Mouse (Mus musculus) lung, adult 10 weeks (tissue): ENCODE data around the gene Tbl3. TPM values are rescaled to one million over a fixed set of nuclear protein-coding genes. Genes with fewer than 3 reads are reported as not detected.

ENCODE experiments used
- polyA plus RNA-seq: library from polyadenylated mRNA; stranded (reverse); fragments of 350-450 nt; fragmentation: Illumina TruSeq; extraction: RNeasy Lipid Tissue Mini Kit (QIAGEN cat#74804); gene quantifications from one replicate; pipeline ENCODE4 v1.2.3, GENCODE M21; 2014; ENCODE audit warnings: low read depth, low replicate concordance; ENCODE audit not compliant: insufficient read depth

Gene Tbl3
- polyA plus RNA-seq: 18.7 TPM

GRCm38 (mm10) chr17:24706982-24707800, at the start of gene Tbl3:
Tbl3 (minus strand) TSS chr17:24707660.

DNA sequence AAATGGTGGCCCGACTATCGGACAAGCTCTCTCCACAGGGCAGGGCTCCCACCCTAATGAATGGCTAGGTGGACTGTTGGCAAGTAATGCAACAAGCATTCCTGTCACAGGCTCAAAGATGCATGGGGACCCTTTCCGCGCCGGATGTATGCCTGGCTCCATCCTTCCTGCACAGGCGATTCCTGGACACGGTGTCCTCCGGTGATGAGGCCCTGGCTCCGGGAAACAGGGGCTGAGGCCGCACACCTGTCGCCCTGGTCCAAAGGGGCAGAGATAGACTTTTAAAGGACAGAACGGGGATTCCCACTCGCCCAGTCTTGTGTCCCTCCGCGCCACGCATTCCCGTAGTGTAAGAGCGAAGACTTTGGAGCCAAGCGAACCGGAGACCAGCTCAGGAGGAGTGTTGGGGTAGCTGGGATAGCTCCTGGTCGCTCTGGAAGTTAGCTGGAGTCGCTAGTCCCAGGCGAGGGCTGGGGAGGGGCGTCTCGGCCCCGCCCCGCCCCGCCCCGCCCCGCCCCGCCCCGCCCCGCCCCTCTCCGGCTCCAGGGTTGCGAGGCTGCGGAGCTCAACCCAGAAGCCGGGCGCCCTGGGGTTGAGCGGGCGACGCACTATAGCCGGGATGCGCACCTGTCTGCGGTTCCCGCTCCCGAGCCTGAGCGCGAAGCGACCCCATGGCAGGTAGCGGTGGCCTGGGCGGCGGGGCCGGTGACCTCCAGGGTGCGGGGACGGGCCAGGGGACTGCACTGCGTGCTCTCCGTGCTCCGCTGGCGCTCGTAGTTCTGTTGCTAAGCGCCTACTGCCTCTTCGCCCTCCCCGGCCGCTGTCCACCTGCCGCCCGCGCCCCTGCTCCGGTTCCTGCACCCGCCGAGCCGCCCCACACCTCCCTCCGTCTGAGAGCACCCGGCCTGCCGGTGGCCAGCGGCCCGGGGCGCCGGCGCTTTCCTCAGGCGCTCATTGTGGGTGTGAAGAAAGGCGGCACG, 45.2 kb upstream of the Tbl3 start, which contains the start of gene Hs3st6:
Gene Hs3st6 (plus strand): TSS at position 574 of the 980 bp plus-strand sequence.

DNA sequence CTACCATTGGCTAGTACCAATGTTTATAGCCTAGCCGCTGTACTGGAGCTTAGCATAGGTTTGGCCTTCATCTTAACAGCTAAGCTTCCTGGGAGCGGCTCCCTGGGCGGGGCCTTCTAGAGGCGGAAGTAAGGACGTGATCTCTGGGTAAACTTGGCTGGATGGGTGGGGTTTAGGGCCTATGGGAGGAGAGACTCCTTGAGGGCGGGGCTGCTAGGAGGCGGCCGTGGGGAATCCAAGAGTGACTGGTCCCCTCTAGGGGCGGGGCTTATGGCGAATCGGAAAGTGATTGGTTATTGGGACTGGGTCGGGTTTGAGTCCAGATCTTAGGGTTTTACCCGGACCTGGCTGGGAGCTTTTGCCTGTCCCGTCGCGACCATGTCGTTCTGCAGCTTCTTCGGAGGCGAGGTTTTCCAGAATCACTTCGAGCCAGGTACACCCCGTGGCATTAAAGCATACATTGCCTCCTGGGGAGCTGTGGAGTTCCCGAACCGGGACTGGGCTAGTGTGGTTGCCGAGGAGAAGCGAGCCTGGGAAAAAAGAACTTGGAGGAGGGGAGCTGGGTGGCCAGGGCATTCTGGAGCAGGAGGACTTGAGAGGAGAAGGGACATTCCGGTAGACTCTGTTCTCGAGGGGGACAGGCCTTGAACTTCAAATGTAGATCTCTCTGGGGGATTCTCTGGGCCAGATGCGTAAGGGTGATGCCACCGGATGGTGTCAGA, 29.0 kb upstream of the Tbl3 start, which contains the start of gene Msrb1:
Gene Msrb1 (plus strand): TSS at position 313 of the 722 bp plus-strand sequence.

DNA sequence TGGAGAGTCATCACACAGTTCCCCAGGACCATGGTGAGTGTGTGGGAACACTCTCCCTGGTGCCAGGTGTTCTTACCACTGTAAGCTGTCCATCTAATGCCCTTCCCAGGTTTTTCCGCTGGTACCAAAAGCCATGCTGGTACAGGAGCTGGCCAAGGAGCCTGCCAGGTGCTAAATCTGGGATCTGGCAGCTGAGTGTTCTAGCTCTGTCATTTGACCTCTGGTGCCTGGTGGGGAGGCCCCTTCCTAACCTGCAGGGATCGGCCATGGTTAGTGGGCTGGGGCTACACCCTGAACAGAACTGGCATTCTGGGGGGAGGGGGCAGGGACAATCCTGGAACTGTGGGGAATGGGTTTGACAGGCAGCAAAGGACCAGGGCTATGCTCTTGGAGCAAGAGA, 20.2 kb upstream of the Tbl3 start, which contains the start of gene Rpl3l:
Gene Rpl3l (plus strand): TSS at position 203 of the 400 bp plus-strand sequence.

DNA sequence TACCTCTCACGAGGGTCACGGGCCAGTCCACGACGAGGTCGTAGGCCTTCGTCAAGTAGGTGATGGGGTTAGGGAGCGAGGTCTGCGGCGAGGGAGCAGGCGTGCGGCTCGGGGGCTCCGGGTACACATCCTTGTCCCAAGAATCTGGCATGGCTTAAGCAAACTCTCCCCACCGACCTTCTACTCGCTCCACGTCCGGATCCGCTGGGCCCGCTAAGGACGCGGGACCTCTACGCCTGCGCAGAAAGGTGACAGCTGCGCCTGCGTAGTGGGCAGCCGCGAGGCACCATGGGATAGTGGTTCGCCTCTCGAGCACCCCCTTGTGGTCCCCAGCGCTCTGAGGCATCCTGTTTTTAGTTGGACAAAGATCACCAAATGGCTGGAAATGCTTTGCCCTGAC, 16.7 kb upstream of the Tbl3 start, which contains the start of gene Ndufb10:
Gene Ndufb10 (minus strand): TSS at position 295 of the 400 bp plus-strand sequence.

GRCm38 (mm10) chr17:24717943-24718342, 10.5 kb upstream of the Tbl3 start, which contains the start of the genes Rnf151 and Rps2:
Rnf151 (minus strand) TSS chr17:24718063.
Rps2 (plus strand) TSS chr17:24718116.

GRCm38 (mm10) chr17:24696011-24696697, 11.3 kb downstream of the Tbl3 start, which contains the start of the genes Gfer and Noxo1:
Gfer (minus strand) TSS chr17:24696156.
Noxo1 (plus strand) TSS chr17:24696234.

GRCm38 (mm10) chr17:24689251-24690081, 18.0 kb downstream of the Tbl3 start, which contains the start of gene Syngr3:
Syngr3 (minus strand) TSS chr17:24689955.

DNA sequence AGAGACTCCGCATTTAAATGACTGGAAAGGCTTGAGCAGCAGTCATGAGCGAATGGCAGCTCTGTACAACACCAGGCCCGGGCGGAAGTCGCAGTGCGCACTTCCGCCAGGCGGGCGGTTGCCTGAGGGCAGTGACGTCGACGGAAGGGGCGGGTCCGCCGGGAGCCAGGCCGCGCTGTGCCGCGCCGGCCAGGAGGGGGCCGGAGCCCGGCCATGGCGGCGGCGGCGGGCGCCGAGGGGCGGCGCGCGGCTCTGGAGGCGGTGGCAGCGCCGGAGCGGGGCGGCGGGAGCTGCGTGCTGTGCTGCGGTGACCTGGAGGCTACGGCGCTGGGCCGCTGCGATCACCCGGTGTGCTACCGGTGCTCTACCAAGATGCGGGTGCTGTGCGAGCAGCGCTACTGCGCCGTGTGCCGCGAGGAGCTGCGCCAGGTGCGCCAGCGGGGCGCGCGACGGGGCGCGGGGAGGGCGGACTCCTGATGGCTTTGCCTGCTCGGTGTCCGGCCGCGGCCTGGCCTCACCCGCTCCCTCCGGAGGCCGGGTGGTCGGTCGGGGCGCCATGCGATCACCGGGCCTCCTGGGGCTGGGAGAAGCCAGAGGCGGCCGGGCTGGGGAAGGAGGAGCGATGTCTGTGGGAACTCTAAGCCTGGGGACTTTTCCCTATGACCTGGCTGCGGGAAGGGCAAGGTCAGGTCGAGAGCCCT, 37.8 kb downstream of the Tbl3 start, which contains the start of gene Zfp598:
Gene Zfp598 (plus strand): TSS at position 143 of the 701 bp plus-strand sequence.

GRCm38 (mm10) chr17:24658017-24658758, 49.3 kb downstream of the Tbl3 start, which contains the start of gene Npw:
Npw (minus strand) TSS chr17:24658457.

GRCm38 (mm10) chr17:24650070-24650616, 57.3 kb downstream of the Tbl3 start, which contains the start of gene Slc9a3r2:
Slc9a3r2 (minus strand) TSS chr17:24650327.

Other genes with a start within 250 kb of the Tbl3 start
- gene E4f1, start 237.3 kb downstream of the Tbl3 start, polyA plus RNA-seq: 21.7 TPM
- gene Pgp, start 237.3 kb downstream of the Tbl3 start, polyA plus RNA-seq: 20.4 TPM
- gene Bricd5, start 233.8 kb downstream of the Tbl3 start, polyA plus RNA-seq: not detected
- 8.3 TPM for gene Mlst8, start 228.6 kb downstream of the Tbl3 start, polyA plus RNA-seq
- gene Caskin1, start 219.1 kb downstream of the Tbl3 start, polyA plus RNA-seq: 0.34 TPM
- 59.5 TPM for gene Traf7, start 179.7 kb downstream of the Tbl3 start, polyA plus RNA-seq
- 0.42 TPM for gene Rab26, start 173.4 kb downstream of the Tbl3 start, polyA plus RNA-seq
- 28.6 TPM for gene Pkd1, start 157.8 kb downstream of the Tbl3 start, polyA plus RNA-seq
- 60.0 TPM for gene Tsc2, start 75.0 kb downstream of the Tbl3 start, polyA plus RNA-seq
- 10.0 TPM for gene Nthl1, start 75.0 kb downstream of the Tbl3 start, polyA plus RNA-seq
- gene Slc9a3r2, start 57.3 kb downstream of the Tbl3 start, polyA plus RNA-seq: 287 TPM
- gene Npw, start 49.2 kb downstream of the Tbl3 start, polyA plus RNA-seq: 29.8 TPM
- gene Zfp598, start 38.0 kb downstream of the Tbl3 start, polyA plus RNA-seq: 17.1 TPM
- 0.15 TPM for gene Syngr3, start 17.7 kb downstream of the Tbl3 start, polyA plus RNA-seq
- gene Gfer, start 11.5 kb downstream of the Tbl3 start, polyA plus RNA-seq: 16.3 TPM
- gene Noxo1, start 11.4 kb downstream of the Tbl3 start, polyA plus RNA-seq: 5.1 TPM
- not detected for gene Rnf151, start 10.4 kb upstream of the Tbl3 start, polyA plus RNA-seq
- gene Rps2, start 10.5 kb upstream of the Tbl3 start, polyA plus RNA-seq: 1,101 TPM
- gene Ndufb10, start 16.8 kb upstream of the Tbl3 start, polyA plus RNA-seq: 263 TPM
- gene Rpl3l, start 20.2 kb upstream of the Tbl3 start, polyA plus RNA-seq: 1.8 TPM
- gene Msrb1, start 29.0 kb upstream of the Tbl3 start, polyA plus RNA-seq: 138 TPM
- gene Hs3st6, start 45.3 kb upstream of the Tbl3 start, polyA plus RNA-seq: 4.0 TPM
- not detected for gene Meiob, start 96.6 kb upstream of the Tbl3 start, polyA plus RNA-seq
- gene Hagh, start 132.5 kb upstream of the Tbl3 start, polyA plus RNA-seq: 45.6 TPM
- 9.0 TPM for gene Fahd1, start 142.7 kb upstream of the Tbl3 start, polyA plus RNA-seq
- gene Igfals, start 158.3 kb upstream of the Tbl3 start, polyA plus RNA-seq: 1.3 TPM
- 28.8 TPM for gene Nubp2, start 178.7 kb upstream of the Tbl3 start, polyA plus RNA-seq
- 25.7 TPM for gene Spsb3, start 179.0 kb upstream of the Tbl3 start, polyA plus RNA-seq
- gene Eme2, start 187.4 kb upstream of the Tbl3 start, polyA plus RNA-seq: 8.2 TPM
- 47.3 TPM for gene Mrps34, start 187.5 kb upstream of the Tbl3 start, polyA plus RNA-seq
- gene Nme3, start 188.8 kb upstream of the Tbl3 start, polyA plus RNA-seq: 65.8 TPM
- gene Mapk8ip3, start 229.3 kb upstream of the Tbl3 start, polyA plus RNA-seq: 16.0 TPM